8 mouse cellular contexts compared by ENCODE assay signal in the genomic region with DNA sequence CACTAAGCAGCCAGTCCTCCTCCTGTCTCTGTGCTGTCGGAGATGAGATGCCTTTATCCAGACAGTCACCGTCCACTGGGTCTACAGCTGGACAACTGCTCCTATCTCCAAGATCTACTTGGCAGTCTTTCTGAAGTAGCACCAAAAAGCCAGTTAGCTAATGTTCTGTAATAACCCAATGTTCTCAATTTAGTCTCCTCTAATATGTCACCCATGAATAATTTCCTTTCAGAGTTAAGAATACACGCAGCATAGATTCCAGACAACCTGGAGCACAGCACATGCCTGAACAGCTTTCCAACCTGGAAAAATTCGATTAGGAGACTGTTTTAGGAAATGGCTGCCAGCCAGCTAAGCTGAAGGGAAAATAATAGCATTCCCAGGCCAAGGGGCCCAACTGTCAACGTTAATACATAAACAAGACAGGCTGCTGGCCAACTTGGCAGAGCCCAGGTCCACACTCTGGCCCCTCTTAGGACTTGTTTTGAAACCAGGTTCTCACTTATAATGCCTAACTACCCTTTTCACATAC. TPM values are rescaled to one million over a fixed set of nuclear protein-coding genes. Genes with fewer than 3 reads are reported as not detected.
A peak's percentile ranks its signal among the peaks of the same experiment; 100 is the strongest.
DNase-seq lines count a peak whose midpoint lies in the region; ATAC-seq lines count a peak whose summit lies in the region.

No protein-coding gene starts in this region.

- no peak overlapping the region for H3K9ac ChIP-seq in heart, embryonic 12.5 days
- H3K9ac ChIP-seq in kidney, embryonic 16.5 days (replicated peaks; ENCODE audit: low read length) = no peak overlapping the region

- H3K4me1 ChIP-seq in heart, embryonic 12.5 days (replicated peaks) = peaks cover 24% of the 10 kb centered on the region
- H3K4me1 ChIP-seq in kidney, embryonic 16.5 days (ENCODE audit: insufficient read depth, low read length) = peaks cover 17% of the 10 kb centered on the region

- no peak overlapping the region for H3K4me2 ChIP-seq in heart, embryonic 12.5 days
- H3K4me2 ChIP-seq in kidney, embryonic 16.5 days (replicated peaks; ENCODE audit: low read depth, low read length) = no peak overlapping the region

- H3K9me3 ChIP-seq in heart, embryonic 12.5 days (replicated peaks) = no peaks in the 10 kb centered on the region
- no peaks in the 10 kb centered on the region for H3K9me3 ChIP-seq in kidney, embryonic 16.5 days (ENCODE audit: low read length)

- peak; percentile 22; the same call in 1 of the 2 replicates for ATAC-seq in heart, embryonic 12.5 days (ENCODE audit: insufficient number of reproducible peaks, low FRiP score)
- ATAC-seq in kidney, embryonic 16.5 days (ENCODE audit: low FRiP score, low TSS enrichment) = peak; percentile 69
- no peak for ATAC-seq in megakaryocyte, adult 5-6 weeks (ENCODE audit: poor library complexity, severe bottlenecking)

- H3K4me3 ChIP-seq in heart, embryonic 12.5 days = no peak overlapping the region
- H3K4me3 ChIP-seq in kidney, embryonic 16.5 days (ENCODE audit: low read length) = no peak overlapping the region

- DNase-seq in adrenal gland, postnatal 10 days = peak; percentile 59
- no peak for DNase-seq in adrenal gland, postnatal 25 days
- peak; percentile 87 to 91 for DNase-seq in cerebellum, postnatal 10 days
- DNase-seq in retina, adult 2 months (ENCODE audit: low read depth, low spot score) = peak; percentile 8
- DNase-seq in ovary, postnatal 36 days (ENCODE audit: low spot score) = no peak

- peak overlapping the region; percentile 71 for H3K27ac ChIP-seq in heart, embryonic 12.5 days (ENCODE audit: poor library complexity, severe bottlenecking)
- peak overlapping the region; percentile 70 for H3K27ac ChIP-seq in kidney, embryonic 16.5 days (ENCODE audit: low read length)

- WGBS in heart, embryonic 12.5 days = 22% methylated on average over 5 of the region's 5 CpGs
- whole genome bisulfite sequencing in kidney, embryonic 16.5 days = 23% methylated on average over 5 of the region's 5 CpGs

- no peaks in the 10 kb centered on the region for H3K27me3 ChIP-seq in heart, embryonic 12.5 days (replicated peaks)
- no peaks in the 10 kb centered on the region for H3K27me3 ChIP-seq in kidney, embryonic 16.5 days (ENCODE audit: insufficient read depth, low read length)

- no peaks in the 10 kb centered on the region for H3K36me3 ChIP-seq in heart, embryonic 12.5 days
- no peaks in the 10 kb centered on the region for H3K36me3 ChIP-seq in kidney, embryonic 16.5 days (ENCODE audit: insufficient read depth, low read length)

RNA-seq across cellular contexts. Expression of gene Mgat4a, which starts 28.6 kb away (rescaled TPM):
- 10 to 100 TPM in 1 of 2 experiments, 1 to 10 TPM in 1; 9.7 to 11.4 TPM for total RNA-seq in adrenal gland, postnatal 10 days (2021)
- total RNA-seq in adrenal gland, postnatal 25 days (2021) = 6.2 and 7.0 TPM in 2 replicates
- polyA plus RNA-seq in heart, embryonic 12.5 days (2016; fragmentation: Nextera tagmentation; extraction: Ambion mirVana) = 3.6 and 3.9 TPM in 2 replicates
- 6.7 and 8.3 TPM in 2 replicates for polyA plus RNA-seq in kidney, embryonic 16.5 days (2015; fragmentation: Nextera tagmentation; extraction: Ambion mirVana)
- total RNA-seq in megakaryocyte, adult 5-6 weeks (2015) = 3.5 and 5.1 TPM in 2 replicates
- 5.5 and 6.9 TPM in 2 replicates for total RNA-seq in megakaryocyte, adult 5-6 weeks (2017)

Comparison
In these comparisons a context has a peak if more than half of its experiments do, and no peak if none do; other contexts are left out.
1. DNase-seq: peak in adrenal gland, postnatal 10 days (single experiment), cerebellum, postnatal 10 days (2 of 2) and retina, adult 2 months (single experiment); none in adrenal gland, postnatal 25 days (single experiment) and ovary, postnatal 36 days (single experiment).